Mouse (Mus musculus) thymus, postnatal 0 days (tissue): ENCODE measurements around the gene Limk2. TPM values are rescaled to one million over a fixed set of nuclear protein-coding genes. Genes with fewer than 3 reads are reported as not detected.

Experiments used
- DNase-seq: peaks from one replicate; pipeline ENCODE4 v3.0.0-alpha.2; 2015; ENCODE audit warnings: low spot score
- polyA plus RNA-seq: library from polyadenylated mRNA; unstranded; fragments of >200 nt; fragmentation: Nextera tagmentation; extraction: Ambion mirVana; gene quantifications from 2 replicates; pipeline ENCODE4 v1.2.1, GENCODE M21; 2015

The Limk2 gene
- polyA plus RNA-seq, 1 experiment from 2014 or later: 47.0 TPM

DNA sequence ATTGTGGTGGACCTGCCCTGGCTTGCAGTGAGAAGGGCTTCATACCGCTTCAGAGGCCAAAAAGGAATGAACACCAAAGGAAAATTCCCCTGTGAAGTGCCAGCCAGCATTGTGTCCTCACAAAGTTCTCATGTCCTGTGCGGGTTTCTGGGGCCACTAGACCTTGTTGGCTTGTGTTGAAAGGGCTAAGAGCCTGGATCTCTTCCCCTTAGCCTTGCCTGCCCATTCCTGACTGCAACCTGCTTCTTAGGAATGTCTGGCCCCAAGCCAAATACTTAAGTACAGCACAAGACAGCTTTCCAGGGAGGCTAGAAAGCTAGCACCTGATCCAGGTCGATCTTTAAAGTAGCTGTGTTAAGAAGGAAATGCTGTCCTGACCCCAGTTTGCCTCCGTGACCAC, 106.2 kb downstream of the Limk2 start:
- no peak for DNase-seq

GRCm38 (mm10) chr11:3302385-3302784, 106.6 kb downstream of the Limk2 start:
- DNase-seq: no peak

DNA sequence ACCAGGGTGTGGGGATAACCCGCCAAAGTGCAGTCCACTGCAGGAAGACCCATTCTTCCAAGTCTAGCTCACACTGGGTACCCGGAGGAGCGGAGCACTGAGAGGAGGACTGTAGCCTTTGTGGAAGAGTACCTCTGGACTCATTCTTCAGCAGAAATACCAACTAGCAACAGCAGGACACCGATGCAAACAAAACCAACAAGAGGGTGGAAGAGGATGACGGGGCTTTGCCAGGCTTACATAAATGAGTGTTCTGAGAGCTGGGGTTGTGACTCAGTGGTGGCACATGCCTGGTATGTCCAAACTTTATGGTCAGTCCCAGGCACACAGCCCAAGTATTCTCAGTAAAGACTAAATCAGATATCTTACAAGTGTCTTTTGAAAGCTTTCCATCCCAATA, 107.9 kb downstream of the Limk2 start:
- DNase-seq: no peak

GRCm38 (mm10) chr11:3298813-3299185, 110.2 kb downstream of the Limk2 start:
- DNase-seq: peak; percentile 64

- DNase-seq: peak; percentile 68
Observed at GRCm38 (mm10) chr11:3297871-3298812, 110.8 kb downstream of the Limk2 start.

GRCm38 (mm10) chr11:3296056-3296455, 112.9 kb downstream of the Limk2 start:
- DNase-seq: no peak

- DNase-seq: no peak
Observed at GRCm38 (mm10) chr11:3294641-3295040, 114.3 kb downstream of the Limk2 start.

Other genes with a start within 250 kb of the Limk2 start
- 9.7 and 14.0 TPM in 2 replicates for gene Sfi1, start 215.7 kb downstream of the Limk2 start, polyA plus RNA-seq
- gene Eif4enif1, start 206.8 kb downstream of the Limk2 start, polyA plus RNA-seq: 26.9 and 29.6 TPM in 2 replicates
- gene Drg1, start 142.8 kb downstream of the Limk2 start, polyA plus RNA-seq: 246 and 250 TPM in 2 replicates
- gene Patz1, start 120.3 kb downstream of the Limk2 start, polyA plus RNA-seq: 87.6 and 91.1 TPM in 2 replicates
- 90.2 and 94.4 TPM in 2 replicates for gene Pik3ip1, start 78.8 kb downstream of the Limk2 start, polyA plus RNA-seq
- 17.2 and 17.4 TPM in 2 replicates for gene Rnf185, start 43.2 kb upstream of the Limk2 start, polyA plus RNA-seq
- gene Pla2g3, start 79.1 kb upstream of the Limk2 start, polyA plus RNA-seq: 0.90 TPM in 2 replicates
- 0.12 and 0.32 TPM in 2 replicates for gene Inpp5j, start 95.6 kb upstream of the Limk2 start, polyA plus RNA-seq
- gene Selenom, start 105.5 kb upstream of the Limk2 start, polyA plus RNA-seq: 16.3 and 17.6 TPM in 2 replicates
- 13.4 and 13.7 TPM in 2 replicates for gene Smtn, start 131.4 kb upstream of the Limk2 start, polyA plus RNA-seq
- 14.7 and 16.7 TPM in 2 replicates for gene Morc2a, start 240.0 kb upstream of the Limk2 start, polyA plus RNA-seq